Mouse (Mus musculus) frontal cortex, adult 2 months (tissue): ENCODE results near the gene Spata48. TPM values are rescaled to one million over a fixed set of nuclear protein-coding genes. Genes with fewer than 3 reads are reported as not detected.
A peak's percentile ranks its signal among the peaks of the same experiment; 100 is the strongest.

Source experiments
- DNase-seq, 2 experiments: peaks; one replicate each; pipeline ENCODE4 v3.0.0; 2022; ENCODE audit warnings: low spot score in 1 of 2; ENCODE audit errors: extremely low spot score in 1 of 2
- polyA plus RNA-seq: library from polyadenylated mRNA; depleted of rRNA; stranded (reverse); fragments of >200 nt; gene quantifications from 2 replicates; pipeline ENCODE4 v1.2.3, GENCODE M21; 2012; rRNA removed

Gene Spata48
- polyA plus RNA-seq: 0.27 and 0.80 TPM in 2 replicates

GRCm38 (mm10) chr11:11461635-11462560 lies at the start of gene Spata48, which contains the start of gene Zpbp:
Gene Spata48, plus strand, starts transcription at chr11:11462094.
Gene Zpbp, minus strand, starts transcription at chr11:11462408.
- DNase-seq: peak; percentile 78 to 92

- DNase-seq: no peak
Observed at GRCm38 (mm10) chr11:11414188-11414587, 47.7 kb upstream of the Spata48 start.

- DNase-seq: no peak
Observed at GRCm38 (mm10) chr11:11417356-11417755, 44.5 kb upstream of the Spata48 start.

- peak in 1 of 2 experiments; percentile 16 for DNase-seq
Observed at GRCm38 (mm10) chr11:11455037-11455436, 6.9 kb upstream of the Spata48 start.

GRCm38 (mm10) chr11:11462561-11462890 lies 632 bp downstream of the Spata48 start:
- DNase-seq: no peak

- DNase-seq: no peak
Observed at GRCm38 (mm10) chr11:11468924-11469323, 7.0 kb downstream of the Spata48 start.

GRCm38 (mm10) chr11:11484378-11484777 lies 22.5 kb downstream of the Spata48 start:
- DNase-seq: no peak

- DNase-seq: no peak
Observed at GRCm38 (mm10) chr11:11492044-11492443, 30.1 kb downstream of the Spata48 start.

GRCm38 (mm10) chr11:11495697-11496096 lies 33.8 kb downstream of the Spata48 start:
- DNase-seq: no peak

- DNase-seq: peak in 1 of 2 experiments; percentile 56
Observed at GRCm38 (mm10) chr11:11499944-11500343, 38.0 kb downstream of the Spata48 start.

- DNase-seq: no peak
Observed at GRCm38 (mm10) chr11:11506187-11506586, 44.3 kb downstream of the Spata48 start.

GRCm38 (mm10) chr11:11509413-11509812 lies 47.5 kb downstream of the Spata48 start:
- DNase-seq: no peak

GRCm38 (mm10) chr11:11512056-11512455 lies 50.2 kb downstream of the Spata48 start:
- no peak for DNase-seq

- DNase-seq: no peak
Observed at GRCm38 (mm10) chr11:11513008-11513799, 51.3 kb downstream of the Spata48 start.

- DNase-seq: no peak
Observed at GRCm38 (mm10) chr11:11514920-11515319, 53.0 kb downstream of the Spata48 start.

- no peak for DNase-seq
Observed at GRCm38 (mm10) chr11:11517781-11518435, 56.0 kb downstream of the Spata48 start.

GRCm38 (mm10) chr11:11519255-11520243 lies 57.7 kb downstream of the Spata48 start:
- no peak for DNase-seq

- DNase-seq: no peak
Observed at GRCm38 (mm10) chr11:11521908-11522441, 60.1 kb downstream of the Spata48 start.

GRCm38 (mm10) chr11:11528760-11529159 lies 66.9 kb downstream of the Spata48 start:
- DNase-seq: no peak
